Mouse (Mus musculus) retina, adult 2 months (tissue): ENCODE data around the gene Eef1g.

Source experiments
- DNase-seq: peaks from one replicate; pipeline ENCODE4 v3.0.0-alpha.2; 2012; ENCODE audit warnings: low read depth, low spot score

The Eef1g gene

GRCm38 (mm10) chr19:8966590-8967372 is at the start of gene Eef1g:
Eef1g (plus strand) TSS chr19:8967041.
- peak; percentile 95 for DNase-seq

DNA sequence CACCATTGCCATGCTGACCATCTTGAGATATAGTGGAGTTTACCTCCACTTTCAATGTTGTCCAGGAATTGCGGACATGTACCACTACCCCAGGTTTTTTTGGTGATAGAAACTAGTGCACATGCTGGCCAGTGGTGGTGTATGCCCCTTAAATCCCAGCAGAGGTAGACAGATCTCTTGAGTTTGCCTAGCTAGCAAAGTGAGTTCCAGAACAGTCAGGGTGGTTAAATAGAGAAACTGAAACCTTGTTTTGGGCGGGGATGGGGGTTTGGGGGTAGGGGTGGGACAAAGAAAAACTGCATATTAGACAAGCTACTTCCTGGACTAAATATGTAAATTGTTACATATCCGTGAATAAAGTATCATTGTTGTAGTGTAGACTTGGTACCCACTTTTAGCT is 47.8 kb upstream of the Eef1g start:
- DNase-seq, result no peak

- no peak for DNase-seq
Observed at GRCm38 (mm10) chr19:8919684-8920072, 47.2 kb upstream of the Eef1g start.

- peak; percentile 86 for DNase-seq
Observed at GRCm38 (mm10) chr19:8920073-8920736, 46.6 kb upstream of the Eef1g start, which contains the start of gene B3gat3. B3gat3 (plus strand) TSS chr19:8920374.

GRCm38 (mm10) chr19:8920836-8921291 is 46.0 kb upstream of the Eef1g start:
- DNase-seq, result no peak

DNA sequence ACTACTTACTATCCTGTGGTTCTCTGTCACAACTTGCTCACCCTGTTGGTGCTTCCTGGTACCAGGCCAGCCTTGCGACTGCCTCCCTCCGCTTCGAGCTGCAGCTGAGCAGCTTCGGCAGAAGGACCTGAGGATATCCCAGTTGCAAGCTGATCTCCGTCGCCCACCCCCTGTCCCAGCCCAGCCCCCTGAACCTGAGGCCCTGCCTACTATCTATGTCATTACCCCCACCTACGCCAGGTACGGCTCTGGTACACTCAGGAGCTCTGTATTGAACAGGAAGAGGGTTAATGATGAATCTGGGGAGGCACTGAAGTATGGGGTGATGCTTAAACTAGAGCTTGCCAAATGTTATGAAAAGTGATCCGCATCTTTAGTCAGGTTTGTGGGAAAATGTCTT is 45.1 kb upstream of the Eef1g start:
- DNase-seq, result no peak

DNA sequence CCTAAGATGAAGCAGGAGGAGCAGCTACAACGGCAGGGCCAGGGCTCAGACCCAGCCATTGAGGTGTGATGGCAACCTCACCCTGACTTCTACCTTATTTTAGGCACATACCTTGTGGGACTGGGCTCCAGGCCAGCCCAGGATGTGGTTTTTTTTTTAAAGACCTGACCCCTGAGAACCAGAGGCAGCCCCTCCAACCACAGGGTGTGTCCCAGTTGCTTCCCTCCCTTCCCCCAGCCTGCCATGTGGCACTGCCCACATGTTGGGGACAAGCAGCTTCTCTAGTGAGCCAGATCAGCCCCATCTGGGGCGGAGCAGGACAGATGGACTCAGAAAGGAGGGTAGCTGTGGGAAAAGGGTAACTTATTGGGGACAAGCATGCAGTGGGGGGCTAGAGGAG is 40.1 kb upstream of the Eef1g start:
- DNase-seq, result no peak

DNA sequence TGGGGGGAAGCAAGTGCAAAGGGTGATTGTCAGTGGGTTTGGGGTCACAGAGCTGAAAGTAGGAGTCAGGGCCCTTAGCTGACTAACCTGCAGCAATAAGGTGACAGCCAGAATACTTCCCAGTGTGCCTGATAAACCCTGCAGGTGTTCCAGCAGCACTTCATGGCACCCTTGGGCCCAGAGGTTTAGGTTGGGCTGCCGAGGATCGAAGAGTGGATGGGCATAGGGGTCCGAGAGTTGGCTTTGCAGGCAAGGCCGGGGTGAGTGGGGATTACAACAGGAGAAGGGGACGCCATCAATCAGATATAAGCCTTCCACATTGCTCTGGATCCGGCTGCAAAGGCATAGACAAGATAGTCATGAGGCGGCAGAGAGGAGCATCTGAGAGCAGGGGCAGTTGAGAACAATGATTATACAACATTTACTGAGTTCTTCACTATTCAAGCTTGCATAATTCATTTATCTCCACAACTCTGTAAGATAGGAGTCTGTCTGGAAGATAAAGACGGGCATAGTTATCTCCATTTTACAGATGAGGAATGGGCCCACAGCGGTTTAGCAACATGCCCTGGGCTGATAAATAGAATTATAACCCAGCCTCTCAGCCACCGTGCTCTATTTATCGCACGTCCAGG is 38.8 kb upstream of the Eef1g start:
- no peak for DNase-seq

DNA sequence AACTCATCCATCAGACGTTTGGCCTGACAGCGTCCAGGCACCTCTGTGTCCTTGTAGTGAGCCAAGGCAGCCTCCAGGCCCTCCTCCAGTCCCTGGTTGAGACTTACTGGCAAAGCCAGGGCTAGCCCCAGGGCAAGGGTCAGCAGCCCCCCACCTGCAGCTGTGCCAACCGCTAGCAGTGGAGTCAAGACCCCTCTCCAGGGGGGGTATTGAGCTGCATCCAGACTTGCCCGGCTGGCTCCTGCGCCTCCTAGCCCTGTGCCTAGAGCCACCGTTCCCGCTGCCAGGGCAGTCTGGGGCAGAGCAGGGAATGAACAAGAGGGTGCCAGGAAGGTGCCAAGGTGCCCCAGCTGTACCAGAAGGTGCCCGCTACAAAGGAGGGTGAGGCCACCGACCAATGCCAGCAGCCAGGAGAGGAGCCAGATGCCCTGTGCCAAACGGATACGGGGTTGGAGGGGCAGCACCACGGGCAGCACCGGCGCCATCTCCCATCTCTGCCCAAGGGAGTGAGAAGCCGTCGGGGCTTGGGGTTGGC is 38.1 kb upstream of the Eef1g start:
- no peak for DNase-seq

GRCm38 (mm10) chr19:8929224-8930088 is 37.4 kb upstream of the Eef1g start, which contains the start of the genes Rom1 and Eml3:
Rom1 (minus strand) TSS chr19:8929356.
Eml3 (plus strand) TSS chr19:8929552.
- peak; percentile 99 for DNase-seq

- DNase-seq, result no peak
Observed at GRCm38 (mm10) chr19:8930117-8930516, 36.7 kb upstream of the Eef1g start.

DNA sequence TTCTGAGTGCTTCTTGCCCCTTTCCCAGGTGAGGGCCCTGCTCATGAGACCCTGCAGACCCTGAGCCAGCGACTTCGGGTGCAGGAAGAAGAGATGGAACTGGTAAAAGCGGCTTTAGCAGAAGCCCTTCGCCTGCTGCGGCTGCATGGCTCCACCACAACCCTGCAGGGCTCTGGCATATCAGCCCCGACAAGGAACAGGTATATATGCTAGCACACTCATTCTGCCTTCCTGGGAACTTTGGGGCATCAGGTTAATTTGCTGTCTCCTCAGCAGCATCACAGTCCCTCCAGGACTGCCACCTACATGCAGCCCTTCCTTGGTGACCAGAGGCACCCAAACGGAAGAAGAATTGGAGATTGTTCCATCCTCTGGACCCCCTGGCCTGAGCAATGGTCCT is 36.1 kb upstream of the Eef1g start:
- DNase-seq, result no peak

GRCm38 (mm10) chr19:8936736-8937135 is 30.1 kb upstream of the Eef1g start:
- DNase-seq, result no peak

- no peak for DNase-seq
Observed at GRCm38 (mm10) chr19:8940526-8941133, 26.2 kb upstream of the Eef1g start.

DNA sequence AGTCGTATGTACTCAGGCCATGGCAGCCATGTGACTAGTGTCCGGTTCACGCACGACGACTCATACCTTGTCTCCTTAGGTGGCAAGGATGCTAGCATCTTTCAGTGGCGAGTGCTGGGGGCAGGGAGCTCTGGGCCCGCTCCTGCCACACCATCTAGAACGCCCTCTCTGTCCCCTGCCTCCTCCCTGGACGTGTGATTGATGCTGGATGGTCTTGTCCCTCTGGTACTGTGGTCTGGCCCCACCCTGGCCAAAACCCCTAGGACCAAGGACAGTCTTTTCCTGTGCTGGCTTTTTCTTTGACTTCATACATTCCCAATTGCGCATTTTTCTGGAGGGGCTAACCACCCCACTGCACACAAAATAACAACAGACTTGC is 25.7 kb upstream of the Eef1g start:
- no peak for DNase-seq

GRCm38 (mm10) chr19:8941515-8942217 is 25.2 kb upstream of the Eef1g start, which contains the start of gene Mta2:
Mta2 (plus strand) TSS chr19:8941875.
- DNase-seq, result peak; percentile 93

GRCm38 (mm10) chr19:8942276-8942964 is 24.4 kb upstream of the Eef1g start:
- DNase-seq, result no peak

GRCm38 (mm10) chr19:8943047-8943446 is 23.8 kb upstream of the Eef1g start:
- no peak for DNase-seq

- no peak for DNase-seq
Observed at GRCm38 (mm10) chr19:8944062-8944461, 22.8 kb upstream of the Eef1g start.
